Mouse (Mus musculus) kidney, adult 2 months (tissue): ENCODE measurements around the gene Coq2.

Experiments
- CTCF ChIP-seq: fragments of 200-500 bp; conservative IDR thresholded peaks from 2 replicates; pipeline ENCODE4 v1.5.1; 2011; ENCODE audit warnings: low read depth, mild to moderate bottlenecking, control low read depth, low read length, moderate library complexity, mixed read lengths; ENCODE audit not compliant: insufficient read depth, insufficient read length
- POLR2A ChIP-seq: fragments of 200-500 bp; IDR thresholded peaks from one replicate; pipeline ENCODE4 v1.6.1; 2011; ENCODE audit warnings: low read depth, low read length, control low read depth

DNA sequence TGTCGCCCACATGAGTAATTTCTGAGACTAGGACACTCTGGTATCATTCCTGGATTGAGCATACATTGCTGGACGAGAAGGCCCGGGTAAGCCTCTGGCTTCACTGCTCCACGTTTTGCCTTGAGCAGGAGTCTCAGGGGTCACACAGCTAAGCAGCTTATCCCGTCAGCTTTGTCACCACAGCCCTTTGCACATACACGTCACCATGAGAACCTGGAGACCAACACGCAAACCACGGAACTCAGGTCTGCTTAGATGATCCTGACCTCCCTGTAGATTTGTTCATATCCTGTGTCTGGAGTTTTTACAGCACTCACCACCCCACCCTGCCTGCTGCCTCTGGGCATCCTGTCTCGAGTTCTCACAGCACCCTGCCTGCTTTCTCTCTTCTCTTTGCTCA, 54.0 kb downstream of the Coq2 start:
- TF ChIP-seq POLR2A, result no peak
- TF ChIP-seq CTCF, result no peak
